Mouse (Mus musculus): ENCODE data around the gene Srebf1.

Gene Srebf1

DNA sequence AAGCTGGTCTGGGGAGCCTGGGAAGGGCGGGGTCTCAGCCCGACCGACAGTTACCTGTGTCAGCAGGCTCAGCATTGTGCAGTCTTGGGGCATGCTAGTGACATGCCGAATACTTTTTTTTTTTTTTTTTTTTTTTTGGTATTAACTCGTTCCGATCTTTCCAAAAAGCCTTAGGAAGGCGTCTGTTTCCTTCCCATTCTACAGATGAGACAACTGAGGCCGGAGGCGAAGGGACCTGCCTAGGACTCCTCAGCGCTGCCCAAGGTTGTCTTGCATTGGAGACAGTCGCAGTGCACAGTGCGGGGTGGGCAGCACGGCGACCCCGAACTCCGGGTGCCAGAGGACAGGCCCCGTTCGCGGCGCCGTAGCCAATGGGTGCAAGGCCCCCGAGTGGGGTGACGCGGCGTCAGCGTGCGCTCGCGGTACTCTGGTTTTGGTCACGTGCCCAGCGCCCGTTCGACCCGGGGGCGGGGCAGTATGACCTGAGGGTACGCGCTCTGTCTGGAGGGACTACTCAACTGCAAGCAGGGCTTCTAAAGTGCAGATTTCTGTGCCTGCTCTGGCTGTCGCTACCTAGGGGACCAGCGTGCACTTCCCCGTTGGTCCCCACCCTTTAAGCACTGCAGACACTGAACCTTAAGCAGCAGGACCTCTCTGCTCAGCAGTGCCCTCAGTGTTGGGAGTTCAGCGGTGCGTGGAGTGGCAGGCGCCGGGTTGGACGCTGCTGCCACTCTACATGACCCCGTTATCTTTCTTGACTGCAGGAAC, at the start of gene Srebf1:
Srebf1 (minus strand) TSS at position 113 of the 768 bp plus-strand sequence.
- peak; percentile 81 to 90 for DNase-seq (ENCODE audit: low spot score in 2 of 2)

DNA sequence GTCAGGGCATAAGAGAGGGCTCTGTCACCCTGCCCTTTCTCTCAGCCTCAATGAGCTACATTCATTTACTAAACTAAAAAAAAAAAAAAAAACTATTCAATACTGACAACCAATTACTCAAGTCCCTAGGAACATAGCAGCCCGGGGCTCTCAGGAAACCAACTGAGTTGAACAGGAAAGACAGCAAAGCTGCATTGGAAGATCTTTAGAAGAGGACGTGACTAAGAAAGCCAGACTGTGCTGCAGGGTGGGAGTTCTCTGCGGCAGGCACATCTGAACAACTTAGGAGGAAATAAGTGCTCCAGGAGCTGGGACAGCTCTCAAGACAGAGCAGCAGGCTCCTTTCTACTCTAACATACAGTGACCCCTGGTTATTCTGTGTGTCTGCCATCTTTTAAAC, 46.2 kb upstream of the Srebf1 start:
- no peak for DNase-seq (ENCODE audit: low spot score in 2 of 2)

DNA sequence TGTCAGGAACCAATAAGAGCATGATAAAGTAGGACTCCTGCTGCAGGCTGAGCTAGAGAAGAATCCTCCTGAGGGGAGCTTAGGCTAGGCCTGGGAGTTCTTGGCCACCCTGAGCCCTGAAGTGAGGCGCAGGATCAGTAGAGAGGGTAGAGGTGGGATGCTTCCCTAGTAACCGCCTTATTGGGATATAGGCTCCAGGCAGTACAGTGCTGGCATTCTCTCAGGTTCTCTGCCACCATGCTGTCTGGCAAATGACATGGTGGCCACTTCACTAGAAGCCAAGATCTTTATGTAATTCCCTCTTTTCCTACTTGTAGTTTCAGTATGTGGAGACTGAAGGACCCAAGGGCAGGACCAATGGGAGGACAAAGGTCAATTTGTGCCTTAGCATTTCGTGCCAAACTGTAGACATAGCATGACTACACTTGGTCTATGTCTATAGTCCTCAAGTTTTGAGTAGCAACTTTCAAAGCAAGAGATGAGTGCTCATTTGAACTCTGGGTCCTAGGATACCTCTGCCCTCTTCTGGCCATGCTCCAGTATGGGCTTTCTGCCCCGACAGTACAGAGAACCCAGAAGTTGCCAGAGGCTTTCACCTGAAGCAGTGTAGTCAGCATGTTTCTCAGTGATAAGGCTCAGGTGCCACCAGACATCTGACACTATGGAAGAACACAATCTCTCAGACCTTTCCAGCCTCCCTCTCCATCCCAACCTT, 43.0 kb upstream of the Srebf1 start:
- no peak for DNase-seq (ENCODE audit: low spot score in 2 of 2)

DNA sequence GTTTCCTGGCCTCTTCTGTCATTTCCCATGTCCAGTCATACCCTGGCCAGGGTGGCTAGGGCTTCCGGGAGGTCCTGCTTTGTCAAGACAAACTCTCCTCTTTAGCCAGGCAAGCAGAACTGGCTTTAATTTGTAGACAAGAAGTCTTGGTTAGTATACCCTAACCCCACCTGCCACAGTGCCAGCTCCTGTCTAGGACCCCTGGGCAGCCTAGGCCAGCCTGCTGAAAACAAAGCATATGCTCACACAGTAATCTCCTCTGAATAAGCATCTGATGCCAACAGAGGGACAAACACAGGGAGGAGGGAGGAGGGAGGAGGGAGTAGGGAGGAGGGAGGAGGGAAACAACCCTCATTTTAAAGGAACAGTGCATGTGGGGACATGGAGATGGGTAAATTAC, 42.3 kb upstream of the Srebf1 start:
- DNase-seq (ENCODE audit: low spot score in 2 of 2), result no peak

DNA sequence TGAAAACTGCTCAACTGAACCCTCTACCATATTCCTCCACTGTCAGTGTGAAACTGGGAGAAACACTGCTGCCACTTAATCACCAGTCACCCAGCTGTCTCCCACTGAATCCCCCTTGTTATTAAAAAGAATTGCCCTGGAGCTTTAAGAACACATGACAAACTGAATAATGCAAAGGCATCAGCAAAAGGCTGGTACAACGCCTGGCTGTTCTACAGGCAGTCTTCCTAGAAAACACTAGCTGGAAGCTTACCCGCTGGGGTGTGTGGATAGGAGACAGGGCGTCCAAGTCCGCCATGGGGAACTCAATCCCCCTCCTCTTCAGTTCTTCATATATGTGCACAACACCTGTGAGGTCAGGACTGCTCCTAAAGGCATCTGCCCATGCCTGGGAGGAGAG, 40.0 kb upstream of the Srebf1 start:
- no peak for DNase-seq (ENCODE audit: low spot score in 2 of 2)

DNA sequence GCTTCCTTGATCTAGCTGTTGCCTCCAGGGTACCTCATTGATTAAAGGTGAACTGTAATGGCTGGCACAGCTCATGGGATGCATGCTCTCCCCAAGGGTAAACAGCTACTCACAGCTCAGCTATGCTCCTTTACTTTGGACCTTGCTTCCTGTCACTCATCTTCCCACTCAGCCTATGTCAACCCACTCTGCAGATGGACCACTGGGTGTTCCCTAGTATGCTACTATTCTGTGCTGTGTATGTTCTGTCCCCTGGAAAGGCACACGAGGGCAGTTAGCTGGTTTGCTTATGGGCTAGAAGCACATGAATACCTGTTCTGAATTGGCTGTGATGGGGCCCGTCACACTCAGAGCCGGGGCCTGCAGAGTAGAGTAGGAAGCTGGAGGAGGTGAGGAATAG, 38.4 kb upstream of the Srebf1 start:
- DNase-seq (ENCODE audit: low spot score in 2 of 2), result no peak

DNA sequence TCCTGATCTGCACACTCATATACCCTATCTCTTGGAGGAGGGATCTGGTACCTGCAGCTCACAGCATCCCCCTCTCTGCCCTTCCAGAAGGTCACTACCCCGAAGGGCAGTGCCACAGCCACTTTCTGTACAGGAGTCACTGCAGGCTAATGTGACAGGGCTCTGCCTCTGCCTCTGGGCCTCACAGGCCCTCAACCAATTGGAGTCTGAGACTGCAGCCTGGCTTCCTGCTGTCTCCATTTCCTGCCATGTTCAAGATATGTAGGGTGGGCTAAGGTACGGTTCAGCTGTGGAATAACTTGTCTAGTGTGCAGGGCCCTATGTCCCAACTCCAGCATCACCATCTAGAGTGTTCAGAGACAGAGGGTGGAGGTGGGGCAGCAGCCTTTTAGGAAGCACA, 35.3 kb upstream of the Srebf1 start:
- no peak for DNase-seq (ENCODE audit: low spot score in 2 of 2)

DNA sequence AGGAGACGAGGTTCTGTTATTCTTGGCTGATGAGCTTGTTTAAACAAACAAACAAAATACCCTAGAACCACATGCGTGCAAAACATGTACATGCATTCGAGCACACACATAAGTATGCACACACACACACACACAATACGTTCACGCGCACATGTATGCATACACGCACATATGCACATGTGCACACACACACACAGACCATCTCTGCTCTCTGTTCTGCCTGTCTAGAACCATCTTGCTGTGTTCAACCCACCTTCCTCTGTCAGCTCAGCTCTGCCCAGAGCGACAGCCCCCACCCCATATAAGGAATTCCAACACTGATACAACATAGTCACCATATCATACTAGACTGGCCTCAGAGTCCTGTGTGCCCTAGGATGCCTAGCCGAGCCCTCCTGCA, 34.3 kb upstream of the Srebf1 start:
- no peak for DNase-seq (ENCODE audit: low spot score in 2 of 2)

DNA sequence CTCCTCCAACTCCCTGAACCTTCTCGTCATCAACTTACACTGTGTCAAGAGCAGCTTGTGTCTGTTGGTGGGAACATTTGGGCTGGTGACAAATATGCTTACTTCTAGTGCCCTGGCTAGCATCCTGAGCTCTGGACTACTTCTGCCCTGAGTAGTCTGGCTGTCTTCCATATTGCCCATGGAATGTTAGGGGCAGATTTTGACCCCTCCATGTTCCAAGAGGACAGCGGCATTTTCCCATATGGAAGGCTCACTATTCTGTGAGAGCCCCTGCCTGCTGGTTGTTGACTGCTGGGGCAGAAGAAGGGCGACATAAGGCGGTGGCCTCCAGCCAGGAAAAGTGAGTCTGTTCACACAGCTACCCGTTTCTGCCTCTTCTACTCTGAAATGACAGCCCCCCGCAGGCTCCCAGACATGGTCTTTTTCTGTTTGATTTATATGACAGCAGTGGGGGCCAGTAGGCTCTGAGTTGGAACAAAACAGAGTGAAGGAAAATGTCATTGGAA, 33.8 kb upstream of the Srebf1 start:
- no peak for DNase-seq (ENCODE audit: low spot score in 2 of 2)

DNA sequence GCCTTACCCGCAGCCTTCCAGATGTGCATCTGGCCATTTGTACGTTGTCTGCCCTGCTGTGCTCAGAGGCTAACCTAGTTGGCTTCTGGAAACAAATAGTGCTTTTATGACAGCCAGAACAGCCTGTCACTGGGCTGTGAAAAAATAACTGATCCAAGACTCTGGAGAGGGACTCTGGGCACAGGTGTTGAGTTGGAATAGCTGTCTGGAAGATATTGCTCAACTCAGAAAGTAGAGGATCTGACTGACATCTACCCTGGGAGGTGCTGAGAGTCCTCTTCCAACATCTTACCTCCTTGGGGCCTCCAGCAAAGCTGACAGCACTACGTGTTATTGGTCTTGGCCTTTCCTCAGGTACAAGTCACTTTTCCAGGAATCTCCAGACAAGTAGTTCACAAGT, 33.3 kb upstream of the Srebf1 start:
- DNase-seq (ENCODE audit: low spot score in 2 of 2), result no peak

DNA sequence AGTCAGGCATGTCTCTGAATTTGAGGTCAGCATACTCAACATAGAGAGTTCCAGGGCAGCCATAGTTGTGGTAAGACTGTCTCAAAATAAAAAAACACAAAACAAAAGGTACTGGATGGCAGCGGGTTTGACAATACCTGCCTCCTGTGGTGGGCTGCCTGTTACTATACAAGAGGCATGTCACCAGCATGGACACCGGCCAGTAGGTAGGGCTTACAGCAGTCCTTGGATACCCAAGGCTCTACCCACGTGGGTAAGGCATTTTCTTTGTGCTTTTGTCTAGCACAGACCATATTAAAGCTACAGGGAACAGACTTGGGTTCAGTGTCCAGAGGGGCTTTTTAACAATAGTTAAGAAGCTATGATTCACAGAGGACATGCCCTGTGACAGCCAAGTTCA, 32.8 kb upstream of the Srebf1 start:
- DNase-seq (ENCODE audit: low spot score in 2 of 2), result no peak

DNA sequence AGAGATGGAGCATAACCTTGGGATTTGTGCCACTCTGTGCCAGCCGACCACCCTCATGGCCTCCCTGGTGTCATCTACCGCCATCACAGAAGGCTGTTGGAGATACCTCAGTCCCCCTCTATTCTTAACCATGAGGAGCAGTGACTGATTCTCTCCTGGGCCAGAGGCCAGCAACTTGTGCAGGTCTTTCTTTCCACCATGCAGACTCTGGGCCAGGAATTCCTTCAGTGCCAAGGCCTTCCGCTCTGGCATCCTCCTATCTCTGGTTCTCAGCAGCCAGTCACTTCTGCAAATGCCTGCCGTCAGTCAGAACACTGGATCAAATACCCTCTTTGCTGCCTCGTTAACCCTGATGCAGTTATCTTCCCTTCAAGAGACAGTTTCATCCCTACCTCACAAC, 31.9 kb upstream of the Srebf1 start:
- DNase-seq (ENCODE audit: low spot score in 2 of 2), result no peak

DNA sequence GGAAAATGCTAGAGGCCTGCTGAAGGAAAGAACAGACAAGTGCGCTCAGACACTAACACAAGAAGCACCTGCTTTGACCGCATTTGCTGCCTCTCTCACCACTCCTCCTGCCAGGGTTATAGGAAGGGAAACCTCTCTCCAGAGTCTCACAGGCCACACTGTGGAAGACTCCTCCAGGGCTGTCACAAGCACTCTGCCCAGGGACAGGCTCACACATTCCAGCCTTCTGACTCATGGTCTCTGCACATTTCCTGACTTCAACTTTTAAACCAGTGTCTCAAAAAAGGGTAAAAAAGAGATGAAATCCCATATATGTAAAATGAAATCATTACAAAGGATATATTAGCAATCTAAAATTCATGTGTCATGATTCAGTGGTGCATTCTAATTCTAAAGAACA, 31.2 kb upstream of the Srebf1 start:
- DNase-seq (ENCODE audit: low spot score in 2 of 2), result no peak

DNA sequence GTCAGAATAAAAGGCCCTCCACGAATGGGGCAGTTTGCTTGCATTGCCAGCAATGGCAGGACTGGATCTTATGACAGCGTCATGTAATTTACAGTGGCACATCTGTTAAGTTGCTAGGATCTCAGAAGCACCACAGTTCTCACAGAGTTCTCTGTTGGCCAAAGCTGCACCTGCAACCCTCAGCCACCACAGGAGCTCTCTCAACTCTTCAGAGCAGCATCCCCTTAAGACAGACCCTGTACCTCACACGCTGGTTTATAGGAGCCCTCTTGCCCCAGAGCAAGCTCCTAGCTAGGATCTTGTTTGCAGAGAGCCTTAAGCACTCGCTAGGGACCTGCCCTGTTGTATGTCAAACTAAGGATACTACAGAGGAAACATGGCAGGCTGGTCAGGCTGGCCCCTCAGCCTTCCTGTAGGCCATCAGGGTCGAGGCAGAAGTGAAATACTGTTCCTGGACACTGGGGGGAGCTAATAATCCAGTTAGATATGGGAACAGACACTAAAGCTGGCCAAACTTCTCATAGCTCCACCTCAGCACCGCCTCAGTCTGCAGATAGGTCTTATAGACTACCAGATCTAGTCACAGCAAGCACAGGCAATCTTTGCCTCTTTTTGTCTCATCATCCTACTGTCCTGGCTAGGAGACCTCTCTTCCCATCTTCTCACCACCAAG, 28.7 kb upstream of the Srebf1 start:
- no peak for DNase-seq (ENCODE audit: low spot score in 2 of 2)

DNA sequence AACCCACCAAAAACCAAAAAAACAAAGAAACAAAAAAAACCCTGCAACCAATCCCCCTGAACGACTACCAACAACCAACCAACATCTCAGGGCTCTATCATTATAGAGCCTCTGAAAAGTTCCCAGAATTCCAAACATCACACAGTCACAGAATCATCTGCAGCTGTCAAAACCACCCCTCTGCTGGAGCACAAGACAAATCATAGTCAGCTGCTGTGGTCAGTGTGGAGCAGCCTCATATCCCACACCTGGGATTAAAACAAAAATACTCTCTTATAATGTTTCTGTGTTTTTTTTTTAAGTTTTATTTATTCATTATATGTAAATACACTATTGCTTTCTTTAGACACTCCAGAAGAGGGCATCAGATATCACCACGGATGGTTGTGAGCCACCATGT, 27.5 kb upstream of the Srebf1 start:
- no peak for DNase-seq (ENCODE audit: low spot score in 2 of 2)

DNA sequence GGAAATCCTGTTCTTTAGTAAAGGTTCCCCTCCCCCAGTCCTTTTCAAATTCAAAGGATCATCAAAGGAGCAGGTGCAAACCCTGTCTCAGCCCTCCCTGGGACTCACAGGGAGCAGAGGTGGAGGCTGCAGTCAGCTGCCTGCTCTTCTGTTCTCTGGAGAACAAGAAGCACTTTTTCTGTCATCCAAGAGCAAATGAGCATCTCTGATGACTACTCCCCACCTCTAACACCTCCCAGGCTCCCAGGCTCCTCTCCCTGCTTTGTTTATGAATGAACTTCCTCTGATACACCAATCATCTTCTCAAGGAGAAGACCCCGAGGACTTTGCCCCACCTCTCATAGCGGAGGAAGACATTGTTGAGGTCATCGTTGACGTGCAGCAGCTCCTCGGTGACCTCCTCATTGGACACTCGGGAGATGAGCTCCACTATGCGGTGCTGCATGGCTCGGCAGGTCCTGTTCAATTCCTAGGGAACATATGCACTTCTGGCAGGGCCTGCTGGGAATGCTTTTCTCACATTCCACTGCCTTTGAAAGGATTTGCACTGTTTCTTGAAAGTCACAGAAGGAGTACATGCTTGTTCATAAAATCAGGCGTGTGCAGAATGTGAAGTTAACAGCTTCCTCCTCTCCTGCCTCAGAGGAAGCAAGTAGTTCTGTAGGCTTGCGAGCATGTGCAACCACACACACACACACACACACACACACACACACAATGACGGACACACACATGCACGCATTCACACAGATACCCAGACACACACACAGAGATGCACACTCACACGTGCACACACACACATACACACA, 26.4 kb upstream of the Srebf1 start:
- DNase-seq (ENCODE audit: low spot score in 2 of 2), result no peak

DNA sequence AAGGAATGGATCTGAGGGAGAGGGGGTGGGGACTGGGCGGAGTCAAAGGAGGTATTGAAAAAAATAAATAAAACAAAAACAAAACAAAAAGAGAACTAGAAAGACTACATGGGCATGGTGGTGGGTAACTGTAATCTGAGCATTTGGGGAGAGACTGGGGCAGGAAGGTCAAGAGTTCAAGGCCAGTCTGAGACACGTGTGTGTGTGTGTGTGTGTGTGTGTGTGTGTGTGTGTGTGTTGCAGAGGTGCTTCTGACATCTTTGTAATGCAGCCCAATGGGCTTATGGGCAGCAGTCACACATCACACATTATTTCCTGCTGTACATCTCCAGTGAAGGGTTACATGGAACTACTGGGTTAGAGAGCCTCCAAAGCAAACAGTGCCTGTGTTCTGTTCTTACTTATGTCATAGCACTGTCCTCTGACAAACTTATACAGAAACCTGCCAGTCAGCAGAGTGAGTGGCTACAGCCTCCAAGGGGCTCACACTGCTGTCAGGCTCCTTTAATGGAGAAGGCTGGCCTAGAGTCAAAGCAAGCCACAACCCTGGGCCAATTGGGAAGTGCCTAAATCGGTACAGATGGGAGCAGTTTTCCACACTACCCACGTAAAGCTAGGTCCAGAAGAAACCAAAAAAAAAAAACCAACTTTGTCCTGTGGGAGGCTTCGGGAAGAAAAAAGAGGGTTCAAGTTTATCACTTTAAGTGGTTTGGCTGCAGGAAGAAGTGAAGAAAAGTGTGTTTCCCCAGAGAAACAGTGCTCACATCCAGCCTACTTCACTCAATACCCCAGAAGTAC, 25.6 kb upstream of the Srebf1 start:
- no peak for DNase-seq (ENCODE audit: low spot score in 2 of 2)

DNA sequence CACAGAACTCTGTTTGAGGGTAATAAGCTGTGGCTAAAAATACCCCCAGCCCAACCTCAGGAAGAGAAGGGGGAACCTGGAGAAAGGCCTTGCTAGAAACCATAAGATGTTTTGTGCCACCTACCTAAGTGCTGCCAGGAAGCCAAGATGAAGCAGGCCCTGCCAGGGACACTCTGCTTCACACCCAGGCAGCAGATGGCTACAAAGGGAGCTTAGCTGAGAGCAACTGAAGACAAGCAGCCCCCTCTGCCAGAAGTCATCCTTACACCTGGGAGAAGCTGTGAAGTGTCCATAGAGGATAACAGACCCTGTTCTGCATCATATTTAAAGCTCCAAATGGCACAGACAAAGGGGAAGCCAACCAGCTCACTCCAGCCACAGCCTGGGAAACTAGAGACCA, 23.7 kb upstream of the Srebf1 start:
- no peak for DNase-seq (ENCODE audit: low spot score in 2 of 2)

DNA sequence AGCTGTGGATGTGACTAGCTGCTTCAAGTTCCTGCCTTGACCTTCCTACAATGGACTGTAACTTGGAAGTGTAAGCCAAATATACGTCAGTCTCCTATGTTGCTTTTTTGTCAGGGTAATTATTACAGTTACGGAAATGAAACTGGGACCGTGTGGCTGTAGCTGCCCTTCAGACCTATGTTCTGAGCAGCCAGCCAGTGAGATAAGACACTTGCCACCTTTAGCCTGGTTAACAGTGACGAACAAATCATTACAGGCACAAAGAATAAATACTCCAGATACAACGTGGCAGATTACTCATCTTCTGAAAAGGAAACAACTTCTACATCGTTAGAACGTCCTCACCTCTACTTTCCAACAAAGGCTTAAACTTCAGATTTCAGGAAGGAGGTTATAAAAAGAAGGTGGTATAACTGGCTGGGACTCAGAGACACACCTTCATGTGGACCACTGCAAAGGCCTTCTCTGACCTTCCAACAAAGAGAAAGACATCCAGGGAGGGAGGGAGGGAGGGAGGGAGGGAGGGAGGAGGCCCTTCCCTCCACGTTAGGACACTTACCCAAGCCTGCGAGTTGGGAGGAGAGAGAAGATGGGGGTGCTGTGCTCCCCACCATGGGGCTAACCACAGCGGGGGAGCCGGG, 22.2 kb upstream of the Srebf1 start:
- DNase-seq (ENCODE audit: low spot score in 2 of 2), result no peak

DNA sequence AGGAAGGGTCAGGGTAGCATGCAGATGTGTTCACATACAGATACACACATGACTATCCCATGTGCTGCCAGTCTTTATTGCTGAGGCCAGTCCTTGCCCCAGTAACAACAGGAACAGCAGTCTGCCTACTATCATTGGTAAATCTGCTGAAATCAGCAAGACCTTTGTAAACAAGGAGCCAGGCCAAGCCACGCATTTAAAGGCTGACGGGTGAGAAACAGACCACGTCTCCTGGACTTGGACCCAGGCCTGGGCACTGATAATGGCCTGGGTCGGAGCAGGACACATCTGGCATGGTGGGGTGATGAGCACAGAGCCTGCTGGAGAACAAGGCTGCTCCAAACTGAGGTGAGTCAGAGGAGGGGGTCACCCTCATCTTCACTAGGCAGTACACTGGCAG, 18.1 kb upstream of the Srebf1 start:
- no peak for DNase-seq (ENCODE audit: low spot score in 2 of 2)

DNA sequence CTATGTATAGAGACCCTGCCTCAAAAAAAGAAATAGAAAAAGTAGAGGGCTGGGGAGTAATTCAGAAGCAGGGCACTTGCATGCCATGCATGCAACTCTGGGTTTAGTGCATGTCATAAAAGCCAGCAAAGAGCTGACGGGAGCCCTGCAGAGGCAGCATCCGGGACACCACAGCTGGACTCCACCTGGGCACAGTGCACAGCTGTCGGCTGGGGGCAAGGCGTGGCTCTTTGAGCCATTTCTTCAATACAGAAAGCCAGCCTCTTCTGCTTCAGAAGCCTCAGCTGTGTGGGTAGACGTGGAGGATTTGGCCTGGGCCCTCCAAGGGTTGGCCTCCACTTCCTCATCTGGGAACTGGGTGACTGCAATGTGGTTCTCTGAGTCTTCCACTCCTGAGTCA, 13.0 kb upstream of the Srebf1 start:
- DNase-seq (ENCODE audit: low spot score in 2 of 2), result no peak
